In the genomic region with DNA sequence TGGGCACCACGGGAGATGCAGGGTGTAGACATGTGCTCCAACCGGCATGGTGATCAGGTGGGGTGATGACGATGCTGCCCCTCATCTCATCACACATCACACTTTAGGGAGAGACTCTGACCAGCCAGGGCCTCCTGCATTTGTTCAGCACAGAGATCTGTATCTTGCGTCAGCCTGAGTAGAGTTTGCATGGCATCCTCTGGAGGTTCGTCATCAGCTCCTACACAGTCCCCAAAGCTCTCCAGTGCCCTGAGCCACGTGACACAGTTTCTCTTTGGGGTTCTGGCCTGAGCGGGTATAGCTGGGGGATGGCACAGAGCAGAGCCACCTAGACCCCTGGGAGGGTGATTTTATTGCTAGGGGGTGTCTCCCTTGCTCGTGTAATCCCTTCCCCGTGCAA, we compare ENCODE assay signal across 24 mouse cellular contexts.
DNase-seq lines count a peak whose midpoint lies in the region; ATAC-seq and TF ChIP-seq lines count a peak whose summit lies in the region.
"Had no signal": no experiment of that assay in that cellular context is flagged by ENCODE, and none has a peak within 500 bp of the region (broad histone marks: within the 10 kb centered on the region; RNA-seq: fewer than 3 reads in every experiment).

No protein-coding gene starts in this region.

- ATAC-seq in heart, embryonic 11.5 days (replicated peaks; ENCODE audit: insufficient number of reproducible peaks, low FRiP score, low TSS enrichment): no peak
- ATAC-seq: intestine, embryonic 16.5 days had no signal

- WGBS in heart, embryonic 11.5 days (ENCODE audit: insufficient replicate concordance): 74% methylated on average over 9 of the region's 9 CpGs

- no peak overlapping the region for H3K9ac ChIP-seq in heart, embryonic 11.5 days (ENCODE audit: low read depth, low read length)
- H3K9ac ChIP-seq: embryonic facial prominence, embryonic 12.5 days; forebrain, embryonic 12.5 days; heart, embryonic 13.5 days; hindbrain, embryonic 15.5 days; limb, embryonic 15.5 days; liver, embryonic 14.5 days; lung, embryonic 14.5 days; neural tube, embryonic 15.5 days had no signal

- H3K4me2 ChIP-seq in heart, embryonic 11.5 days: no peak overlapping the region
- H3K4me2 ChIP-seq: embryonic facial prominence, embryonic 12.5 days; forebrain, embryonic 12.5 days; heart, embryonic 13.5 days; hindbrain, embryonic 15.5 days; limb, embryonic 15.5 days; lung, embryonic 14.5 days; neural tube, embryonic 15.5 days had no signal

- H3K9me3 ChIP-seq in heart, embryonic 11.5 days (replicated peaks; ENCODE audit: control insufficient read depth, low read length): no peaks in the 10 kb centered on the region
- H3K9me3 ChIP-seq: embryonic facial prominence, embryonic 12.5 days; forebrain, embryonic 12.5 days; heart, embryonic 13.5 days; hindbrain, embryonic 15.5 days; limb, embryonic 15.5 days; neural tube, embryonic 15.5 days had no signal

- H3K36me3 ChIP-seq in heart, embryonic 11.5 days (ENCODE audit: control insufficient read depth, insufficient read depth, low read length): no peaks in the 10 kb centered on the region
- H3K36me3 ChIP-seq: embryonic facial prominence, embryonic 12.5 days; heart, embryonic 13.5 days; hindbrain, embryonic 15.5 days; limb, embryonic 15.5 days had no signal

- no peak overlapping the region for H3K4me3 ChIP-seq in left cerebral cortex, adult 2 months
- no peak overlapping the region for H3K4me3 ChIP-seq in heart, embryonic 11.5 days (ENCODE audit: low read depth, low read length)
- H3K4me3 ChIP-seq: embryonic facial prominence, embryonic 12.5 days; erythroblast, embryonic 14.5 days; forebrain, embryonic 12.5 days; heart, embryonic 13.5 days; hindbrain, embryonic 15.5 days; limb, embryonic 15.5 days; neural tube, embryonic 15.5 days had no signal

- no peak for TF ChIP-seq CTCF in left cerebral cortex, adult 2 months (IDR thresholded peaks at IDR 0.05)

- no peaks in the 10 kb centered on the region; the same call in 1 of the 2 replicates for H3K4me1 ChIP-seq in heart, embryonic 11.5 days (ENCODE audit: control insufficient read depth, insufficient read depth, low read length)

- DNase-seq in left cerebral cortex, adult 2 months (ENCODE audit: extremely low spot score in 1 of 2, low spot score in 2 of 2): no peak
- DNase-seq in left cerebral cortex, adult 9 months (ENCODE audit: low spot score in 2 of 2): no peak
- DNase-seq in CD4-positive helper T cell, adult 2 months (ENCODE audit: low read depth, low spot score): peak; percentile 68
- DNase-seq in CD4-positive, CD25-positive, alpha-beta regulatory T cell, adult 2 months (ENCODE audit: low read depth, low spot score): peak; percentile 46
- DNase-seq in induced T-regulatory cell, adult 2 months (ENCODE audit: low read depth): peak; percentile 39
- DNase-seq in heart, adult 18-20 months: no peak
- DNase-seq: adrenal gland, adult 2 months; cerebellum, adult 11-12 months; cerebellum, postnatal 10 days; heart, postnatal 14 days; kidney, postnatal 25 days; left cerebral cortex, postnatal 4 days; lung, embryonic 14.5 days; thymus, postnatal 25 days had no signal

- intact Hi-C loops in left cerebral cortex, adult 2 months (cut with DNase I): no loop called here

- H3K27ac ChIP-seq in left cerebral cortex, adult 2 months: peak overlapping the region; percentile 83
- H3K27ac ChIP-seq in heart, embryonic 11.5 days (ENCODE audit: low read depth, low read length): no peak overlapping the region
- H3K27ac ChIP-seq: embryonic facial prominence, embryonic 12.5 days; heart, embryonic 13.5 days; hindbrain, embryonic 15.5 days; limb, embryonic 15.5 days; liver, embryonic 14.5 days; neural tube, embryonic 15.5 days had no signal

- H3K27me3 ChIP-seq in heart, embryonic 11.5 days (ENCODE audit: control insufficient read depth, insufficient read depth, low read length): no peaks in the 10 kb centered on the region
- H3K27me3 ChIP-seq: embryonic facial prominence, embryonic 12.5 days; forebrain, embryonic 12.5 days; hindbrain, embryonic 15.5 days; limb, embryonic 15.5 days; neural tube, embryonic 15.5 days had no signal

Comparison
In these comparisons a context has a peak if more than half of its experiments do, and no peak if none do; other contexts are left out.
1. DNase-seq: peak in CD4-positive helper T cell, adult 2 months (single experiment), CD4-positive, CD25-positive, alpha-beta regulatory T cell, adult 2 months (single experiment) and induced T-regulatory cell, adult 2 months (single experiment); none in left cerebral cortex, adult 2 months (0 of 2), left cerebral cortex, adult 9 months (0 of 2) and heart, adult 18-20 months (0 of 2).